Mouse (Mus musculus) T-cell, adult 66 days (primary cell): ENCODE measurements around the gene Gm10985. TPM values are rescaled to one million over a fixed set of nuclear protein-coding genes. Genes with fewer than 3 reads are reported as not detected.

ENCODE experiments used
- total RNA-seq, 2 experiments: library from RNA; stranded (reverse); gene quantifications; 3 replicates in 1 of 2; 4 replicates in 1 of 2; pipeline ENCODE4 v1.2.4; 2023

Gene Gm10985
- total RNA-seq, result not detected

GRCm38 (mm10) chr3:53844786-53845185, at the start of gene Gm10985:
Gm10985 (plus strand) TSS chr3:53845086.

GRCm38 (mm10) chr3:53863383-53864220, 18.7 kb downstream of the Gm10985 start, which contains the start of gene Ufm1:
Ufm1 (minus strand) TSS chr3:53863830.

Other genes starting within 250 kb of the Gm10985 start
- gene Frem2, start 187.7 kb upstream of the Gm10985 start, total RNA-seq, result not detected
- 10 to 100 TPM; 52.5 to 53.3 TPM for gene Ufm1, start 18.7 kb downstream of the Gm10985 start, total RNA-seq